In the genomic region with DNA sequence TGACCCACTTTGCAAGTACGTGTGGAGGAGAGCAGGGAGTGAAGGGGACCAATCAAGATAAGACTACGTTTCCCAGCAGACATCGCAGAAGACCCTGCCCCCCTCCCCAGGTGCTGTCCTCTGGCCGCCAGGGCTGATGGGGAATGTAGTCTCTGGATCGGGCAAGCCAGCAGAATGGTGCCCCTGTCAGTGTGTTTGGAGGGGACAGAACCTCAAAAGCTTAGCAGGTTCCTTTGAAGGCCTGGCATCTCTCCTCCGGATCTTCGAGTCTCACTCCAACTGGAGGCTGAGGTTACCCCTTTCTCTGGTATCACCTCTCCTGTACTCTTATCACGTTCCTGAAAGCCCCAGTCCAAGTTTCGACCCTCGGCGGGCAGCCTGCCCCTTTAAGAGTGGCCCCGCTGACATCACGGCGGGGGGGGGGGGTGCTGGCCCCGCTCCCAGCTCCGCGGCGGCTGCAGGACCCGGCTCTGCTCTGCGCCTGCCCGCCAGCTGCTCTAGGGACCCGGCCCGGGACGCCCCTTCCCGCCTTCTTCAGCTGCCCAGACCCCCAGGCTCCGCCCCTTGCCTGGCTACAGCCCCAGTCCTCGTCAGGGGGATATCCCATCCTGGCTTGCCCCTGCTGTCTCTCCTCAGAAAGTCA, we compare ENCODE assay signal across 7 mouse cellular contexts. TPM values are rescaled to one million over a fixed set of nuclear protein-coding genes. Genes with fewer than 3 reads are reported as not detected.
A peak's percentile ranks its signal among the peaks of the same experiment; 100 is the strongest.
DNase-seq lines count a peak whose midpoint lies in the region; ATAC-seq lines count a peak whose summit lies in the region.

No protein-coding gene starts in this region.

- peaks cover 37% of the 10 kb centered on the region for H3K4me1 ChIP-seq in embryonic facial prominence, embryonic 10.5 days
- peaks cover 30% of the 10 kb centered on the region for H3K4me1 ChIP-seq in midbrain, embryonic 15.5 days
- no peaks in the 10 kb centered on the region for H3K4me1 ChIP-seq in stomach, embryonic 16.5 days (ENCODE audit: control insufficient read depth, insufficient read depth, low read length)

- H3K9me3 ChIP-seq in embryonic facial prominence, embryonic 10.5 days, result peaks cover 3% of the 10 kb centered on the region; the same call in 1 of the 2 replicates
- no peaks in the 10 kb centered on the region for H3K9me3 ChIP-seq in midbrain, embryonic 15.5 days
- no peaks in the 10 kb centered on the region for H3K9me3 ChIP-seq in stomach, embryonic 16.5 days (replicated peaks; ENCODE audit: control insufficient read depth, low read length)

- H3K36me3 ChIP-seq in embryonic facial prominence, embryonic 10.5 days (replicated peaks), result peaks cover 6% of the 10 kb centered on the region
- no peaks in the 10 kb centered on the region for H3K36me3 ChIP-seq in midbrain, embryonic 15.5 days (replicated peaks)
- H3K36me3 ChIP-seq in stomach, embryonic 16.5 days (ENCODE audit: control insufficient read depth, insufficient read depth, low read length), result no peaks in the 10 kb centered on the region

- peak overlapping the region; percentile 69 for H3K9ac ChIP-seq in midbrain, embryonic 15.5 days
- peak overlapping the region; percentile 55 for H3K9ac ChIP-seq in stomach, embryonic 16.5 days (ENCODE audit: low read length)

- peak; percentile 92 for ATAC-seq in midbrain, embryonic 15.5 days (replicated peaks)
- ATAC-seq in stomach, embryonic 16.5 days (ENCODE audit: insufficient read depth, low FRiP score), result peak; percentile 95

- H3K4me2 ChIP-seq in midbrain, embryonic 15.5 days, result peak overlapping the region; percentile 82
- peak overlapping the region; percentile 57 for H3K4me2 ChIP-seq in stomach, embryonic 16.5 days (ENCODE audit: low read depth, low read length)

- H3K27ac ChIP-seq in embryonic facial prominence, embryonic 10.5 days (replicated peaks), result peak overlapping the region; percentile 92
- peak overlapping the region; percentile 86 for H3K27ac ChIP-seq in midbrain, embryonic 15.5 days
- peak overlapping the region; percentile 81 for H3K27ac ChIP-seq in stomach, embryonic 16.5 days (ENCODE audit: low read length)

- under 1% methylated on average over 27 of the region's 27 CpGs for WGBS in embryonic facial prominence, embryonic 10.5 days
- WGBS in midbrain, embryonic 15.5 days, result under 1% methylated on average over 27 of the region's 27 CpGs
- WGBS in stomach, embryonic 16.5 days, result under 1% methylated on average over 27 of the region's 27 CpGs

- H3K4me3 ChIP-seq in embryonic facial prominence, embryonic 10.5 days, result peak overlapping the region; percentile 72
- peak overlapping the region; percentile 84 for H3K4me3 ChIP-seq in midbrain, embryonic 15.5 days
- H3K4me3 ChIP-seq in stomach, embryonic 16.5 days (replicated peaks; ENCODE audit: low read length), result peak overlapping the region; percentile 56

- H3K27me3 ChIP-seq in embryonic facial prominence, embryonic 10.5 days (replicated peaks; ENCODE audit: low read depth, poor library complexity, severe bottlenecking), result peaks cover 22% of the 10 kb centered on the region
- peaks cover 10% of the 10 kb centered on the region; the same call in 1 of the 2 replicates for H3K27me3 ChIP-seq in midbrain, embryonic 15.5 days (replicated peaks)
- H3K27me3 ChIP-seq in stomach, embryonic 16.5 days (ENCODE audit: control insufficient read depth, insufficient read depth, low read length), result peaks cover 18% of the 10 kb centered on the region

- peak; percentile 56 for DNase-seq in adrenal gland, postnatal 25 days
- DNase-seq in embryonic facial prominence, embryonic 10.5 days (ENCODE audit: low spot score), result peak; percentile 94
- DNase-seq in heart, adult 11 months, result peak; percentile 97
- peak; percentile 46 for DNase-seq in kidney, adult 18-20 months
- DNase-seq in left cerebral cortex, postnatal 36 days (ENCODE audit: low spot score in 2 of 2), result peak; percentile 86 to 87

- intact Hi-C loops in left cerebral cortex, postnatal 36 days (cut with DNase I), result loop anchor here (2.0 to 10.0 kb wide), 3 partner anchors 29 to 117 kb away; a partner anchor contains a TSS

RNA-seq across cellular contexts. Expression of a gene that starts 1.1 kb away (rescaled TPM):
- total RNA-seq in adrenal gland, postnatal 25 days (2021), result 6.6 and 10.1 TPM in 2 replicates
- 1.2 and 1.9 TPM in 2 replicates for polyA plus RNA-seq in embryonic facial prominence, embryonic 10.5 days (2016; fragmentation: Nextera tagmentation; extraction: Ambion mirVana)
- total RNA-seq in left cerebral cortex, postnatal 36 days (2021), result 100 to 1,000 TPM; 182 to 196 TPM
- 4.0 TPM in 2 replicates for polyA plus RNA-seq in midbrain, embryonic 15.5 days (2015; fragmentation: Nextera tagmentation; extraction: Ambion mirVana)
- polyA plus RNA-seq in stomach, embryonic 16.5 days (2015; fragmentation: Nextera tagmentation; extraction: Ambion mirVana), result 0.96 and 1.4 TPM in 2 replicates

RNA-seq across cellular contexts. Expression of a gene that starts 42.7 kb away (rescaled TPM):
- 1.0 and 1.2 TPM in 2 replicates for total RNA-seq in adrenal gland, postnatal 25 days (2021)
- polyA plus RNA-seq in embryonic facial prominence, embryonic 10.5 days (2016; fragmentation: Nextera tagmentation; extraction: Ambion mirVana), result 0.36 and 0.44 TPM in 2 replicates
- total RNA-seq in left cerebral cortex, postnatal 36 days (2021), result 100 to 1,000 TPM; 257 to 278 TPM
- 2.3 and 2.4 TPM in 2 replicates for polyA plus RNA-seq in midbrain, embryonic 15.5 days (2015; fragmentation: Nextera tagmentation; extraction: Ambion mirVana)
- 0.32 and 1.1 TPM in 2 replicates for polyA plus RNA-seq in stomach, embryonic 16.5 days (2015; fragmentation: Nextera tagmentation; extraction: Ambion mirVana)

RNA-seq across cellular contexts. Expression of a gene that starts 42.8 kb away (rescaled TPM):
- total RNA-seq in adrenal gland, postnatal 25 days (2021), result 64.5 and 71.5 TPM in 2 replicates
- 27.5 and 28.2 TPM in 2 replicates for polyA plus RNA-seq in embryonic facial prominence, embryonic 10.5 days (2016; fragmentation: Nextera tagmentation; extraction: Ambion mirVana)
- total RNA-seq in left cerebral cortex, postnatal 36 days (2021), result 10 to 100 TPM; 64.1 to 67.8 TPM
- 33.3 and 34.5 TPM in 2 replicates for polyA plus RNA-seq in midbrain, embryonic 15.5 days (2015; fragmentation: Nextera tagmentation; extraction: Ambion mirVana)
- 170 and 217 TPM in 2 replicates for polyA plus RNA-seq in stomach, embryonic 16.5 days (2015; fragmentation: Nextera tagmentation; extraction: Ambion mirVana)

RNA-seq across cellular contexts. Expression of a gene that starts 58.8 kb away (rescaled TPM):
- total RNA-seq in adrenal gland, postnatal 25 days (2021), result 2.5 and 5.1 TPM in 2 replicates
- polyA plus RNA-seq in embryonic facial prominence, embryonic 10.5 days (2016; fragmentation: Nextera tagmentation; extraction: Ambion mirVana), result 8.5 and 11.4 TPM in 2 replicates
- total RNA-seq in left cerebral cortex, postnatal 36 days (2021), result 100 to 1,000 TPM; 163 to 186 TPM
- 18.3 and 19.0 TPM in 2 replicates for polyA plus RNA-seq in midbrain, embryonic 15.5 days (2015; fragmentation: Nextera tagmentation; extraction: Ambion mirVana)
- 0.74 and 1.1 TPM in 2 replicates for polyA plus RNA-seq in stomach, embryonic 16.5 days (2015; fragmentation: Nextera tagmentation; extraction: Ambion mirVana)

Comparison
In these comparisons a context has a peak if more than half of its experiments do, and no peak if none do; other contexts are left out.
1. Peak in every context shown above with its lines: DNase-seq, ATAC-seq, H3K4me3 ChIP-seq and H3K27ac ChIP-seq.
2. DNase-seq: peak in every context shown above with its lines; median percentile 97 in heart, adult 11 months; 94 in embryonic facial prominence, embryonic 10.5 days; 86 in left cerebral cortex, postnatal 36 days; 56 in adrenal gland, postnatal 25 days; 46 in kidney, adult 18-20 months.